Mouse (Mus musculus) neural tube, embryonic 13.5 days (tissue): ENCODE measurements at regions not wholly inside any gene's neighbourhood (a gene's known extent, or its start where the extent isn't known, plus 50 kb on each side); places are given as distances from the start of the nearest gene placed in this dataset.

Experiments used
- ATAC-seq: fragments of 200-750 bp; cut with Nextera tagmentation; 2 replicates; pipeline ENCODE4 v1.8.0; 2017; ENCODE audit warnings: low read depth, mild to moderate bottlenecking, moderate TSS enrichment, moderate library complexity
- H3K27ac ChIP-seq: fragments of 300-500 bp; sonication (generic); replicated peaks from 2 replicates; pipeline ENCODE4 v1.5.1; 2015; ENCODE audit warnings: moderate library complexity, mild to moderate bottlenecking, inconsistent platforms
- H3K27me3 ChIP-seq: fragments of 300-500 bp; sonication (generic); 2 replicates; pipeline ENCODE4 v1.6.1; 2015; ENCODE audit warnings: mild to moderate bottlenecking, inconsistent platforms
- H3K36me3 ChIP-seq: fragments of 300-500 bp; sonication (generic); 2 replicates; pipeline ENCODE4 v1.6.1; 2015; ENCODE audit warnings: mild to moderate bottlenecking, inconsistent platforms
- H3K4me1 ChIP-seq: fragments of 300-500 bp; sonication (generic); replicated peaks from 2 replicates; pipeline ENCODE4 v1.6.1; 2015; ENCODE audit warnings: inconsistent platforms
- H3K4me2 ChIP-seq: fragments of 300-500 bp; sonication (generic); 2 replicates; pipeline ENCODE4 v1.6.1; 2015; ENCODE audit warnings: inconsistent platforms, mild to moderate bottlenecking, moderate library complexity
- H3K4me3 ChIP-seq: fragments of 300-500 bp; sonication (generic); 2 replicates; pipeline ENCODE4 v1.5.1; 2015; ENCODE audit warnings: mild to moderate bottlenecking, inconsistent platforms
- H3K9ac ChIP-seq: fragments of 300-500 bp; sonication (generic); 2 replicates; pipeline ENCODE4 v1.6.1; 2015; ENCODE audit warnings: moderate library complexity, mild to moderate bottlenecking, inconsistent platforms
- H3K9me3 ChIP-seq: fragments of 300-500 bp; sonication (generic); 2 replicates; pipeline ENCODE4 v1.6.1; 2016; ENCODE audit warnings: inconsistent platforms
- WGBS: fragments of 180-500 bp; shearing (Covaris S2); methylation state at CpG from one replicate; pipeline ENCODE4 v1.1.7; 2015; 5-methylcytosine and 5-hydroxymethylcytosine counted together

GRCm38 (mm10) chr3:148268812-148269211 is 721.5 kb downstream of the Adgrl2 start:
- Histone ChIP-seq H3K9ac (no peak overlapping the region), H3K9me3 (no peaks in the 10 kb centered on the region), H3K4me1 (no peaks in the 10 kb centered on the region), H3K4me2 (no peak overlapping the region), H3K4me3 (no peak overlapping the region), H3K27me3 (no peaks in the 10 kb centered on the region), H3K36me3 (no peaks in the 10 kb centered on the region), H3K27ac (no peak overlapping the region)
- WGBS = 85% methylated on average over 4 of the region's 4 CpGs
- no peak for ATAC-seq

- ATAC-seq = no peak
- WGBS = 79% methylated on average over 1 of the region's 1 CpGs
- Histone ChIP-seq H3K9ac (no peak overlapping the region), H3K4me2 (no peak overlapping the region), H3K27ac (no peak overlapping the region), H3K4me3 (no peak overlapping the region), H3K9me3 (no peaks in the 10 kb centered on the region), H3K36me3 (no peaks in the 10 kb centered on the region), H3K27me3 (no peaks in the 10 kb centered on the region), H3K4me1 (no peaks in the 10 kb centered on the region)
Measured at GRCm38 (mm10) chr3:148259211-148259610, 731.1 kb downstream of the Adgrl2 start.

GRCm38 (mm10) chr3:148248617-148249016 is 741.7 kb downstream of the Adgrl2 start:
- Histone ChIP-seq H3K9me3 (no peaks in the 10 kb centered on the region), H3K9ac (no peak overlapping the region), H3K4me2 (no peak overlapping the region), H3K27ac (no peak overlapping the region), H3K27me3 (no peaks in the 10 kb centered on the region), H3K4me3 (no peak overlapping the region), H3K4me1 (no peaks in the 10 kb centered on the region), H3K36me3 (no peaks in the 10 kb centered on the region)
- ATAC-seq = no peak
- WGBS = 86% methylated on average over 1 of the region's 1 CpGs

- H3K4me2 ChIP-seq = no peak overlapping the region
- no peak overlapping the region for H3K4me3 ChIP-seq
- no peaks in the 10 kb centered on the region for H3K36me3 ChIP-seq
- no peaks in the 10 kb centered on the region for H3K27me3 ChIP-seq
- H3K27ac ChIP-seq = no peak overlapping the region
- H3K9me3 ChIP-seq = no peaks in the 10 kb centered on the region
- ATAC-seq = no peak
- H3K4me1 ChIP-seq = no peaks in the 10 kb centered on the region
- H3K9ac ChIP-seq = no peak overlapping the region
Measured at GRCm38 (mm10) chr3:148246786-148247185, 743.6 kb downstream of the Adgrl2 start.

- H3K27ac ChIP-seq = no peak overlapping the region
- no peaks in the 10 kb centered on the region for H3K4me1 ChIP-seq
- no peaks in the 10 kb centered on the region for H3K27me3 ChIP-seq
- H3K4me3 ChIP-seq = no peak overlapping the region
- no peaks in the 10 kb centered on the region for H3K36me3 ChIP-seq
- H3K9me3 ChIP-seq = no peaks in the 10 kb centered on the region
- no peak for ATAC-seq
- H3K4me2 ChIP-seq = no peak overlapping the region
- no peak overlapping the region for H3K9ac ChIP-seq
Measured at GRCm38 (mm10) chr3:148238093-148238492, 752.3 kb downstream of the Adgrl2 start.

GRCm38 (mm10) chr3:148237555-148237954 is 752.8 kb downstream of the Adgrl2 start:
- Histone ChIP-seq H3K9me3 (no peaks in the 10 kb centered on the region), H3K4me2 (no peak overlapping the region), H3K9ac (no peak overlapping the region), H3K36me3 (no peaks in the 10 kb centered on the region), H3K4me3 (no peak overlapping the region), H3K27me3 (no peaks in the 10 kb centered on the region), H3K4me1 (no peaks in the 10 kb centered on the region), H3K27ac (no peak overlapping the region)
- ATAC-seq = no peak
- 71% methylated on average over 6 of the region's 6 CpGs for WGBS

GRCm38 (mm10) chr3:148233616-148234015 is 756.7 kb downstream of the Adgrl2 start:
- ATAC-seq = no peak
- Histone ChIP-seq H3K27ac (no peak overlapping the region), H3K36me3 (no peaks in the 10 kb centered on the region), H3K9ac (no peak overlapping the region), H3K4me1 (no peaks in the 10 kb centered on the region), H3K27me3 (no peaks in the 10 kb centered on the region), H3K4me3 (no peak overlapping the region), H3K9me3 (no peaks in the 10 kb centered on the region), H3K4me2 (no peak overlapping the region)
- WGBS = 92% methylated on average over 2 of the region's 2 CpGs

GRCm38 (mm10) chr3:148229192-148229591 is 761.2 kb downstream of the Adgrl2 start:
- Histone ChIP-seq H3K4me2 (no peak overlapping the region), H3K4me1 (no peaks in the 10 kb centered on the region), H3K9me3 (no peaks in the 10 kb centered on the region), H3K4me3 (no peak overlapping the region), H3K36me3 (no peaks in the 10 kb centered on the region), H3K9ac (no peak overlapping the region), H3K27ac (no peak overlapping the region), H3K27me3 (no peaks in the 10 kb centered on the region)
- no peak for ATAC-seq
- 58% methylated on average over 3 of the region's 3 CpGs for WGBS

GRCm38 (mm10) chr3:148228002-148228707 is 762.2 kb downstream of the Adgrl2 start:
- H3K9me3 ChIP-seq = no peaks in the 10 kb centered on the region
- no peak overlapping the region for H3K4me2 ChIP-seq
- ATAC-seq = no peak
- H3K27me3 ChIP-seq = no peaks in the 10 kb centered on the region
- WGBS = 71% methylated on average over 9 of the region's 9 CpGs
- H3K27ac ChIP-seq = no peak overlapping the region
- H3K36me3 ChIP-seq = no peaks in the 10 kb centered on the region
- no peaks in the 10 kb centered on the region for H3K4me1 ChIP-seq
- H3K4me3 ChIP-seq = no peak overlapping the region
- no peak overlapping the region for H3K9ac ChIP-seq

- WGBS = 90% methylated on average over 5 of the region's 5 CpGs
- H3K27ac ChIP-seq = no peak overlapping the region
Measured at GRCm38 (mm10) chr3:148220826-148221225, 769.5 kb downstream of the Adgrl2 start.

GRCm38 (mm10) chr3:148220024-148220590 is 770.2 kb downstream of the Adgrl2 start:
- H3K27me3 ChIP-seq = no peaks in the 10 kb centered on the region
- WGBS = 77% methylated on average over 10 of the region's 10 CpGs
- no peak overlapping the region for H3K9ac ChIP-seq
- no peaks in the 10 kb centered on the region for H3K4me1 ChIP-seq
- H3K27ac ChIP-seq = no peak overlapping the region
- no peak overlapping the region for H3K4me3 ChIP-seq
- ATAC-seq = no peak
- no peaks in the 10 kb centered on the region for H3K9me3 ChIP-seq
- no peak overlapping the region for H3K4me2 ChIP-seq
- H3K36me3 ChIP-seq = no peaks in the 10 kb centered on the region

More at GRCm38 (mm10) chr3:148220826-148221225, 769.5 kb downstream of the Adgrl2 start:
- Histone ChIP-seq H3K4me3 (no peak overlapping the region), H3K9ac (no peak overlapping the region), H3K36me3 (no peaks in the 10 kb centered on the region), H3K4me2 (no peak overlapping the region), H3K4me1 (no peaks in the 10 kb centered on the region), H3K27me3 (no peaks in the 10 kb centered on the region), H3K9me3 (no peaks in the 10 kb centered on the region)
- no peak for ATAC-seq

- Histone ChIP-seq H3K36me3 (no peaks in the 10 kb centered on the region), H3K9me3 (no peaks in the 10 kb centered on the region), H3K27me3 (no peaks in the 10 kb centered on the region), H3K4me3 (no peak overlapping the region), H3K9ac (no peak overlapping the region), H3K27ac (no peak overlapping the region), H3K4me2 (no peak overlapping the region), H3K4me1 (no peaks in the 10 kb centered on the region)
- WGBS = 90% methylated on average over 3 of the region's 3 CpGs
- no peak for ATAC-seq
Measured at GRCm38 (mm10) chr3:148202148-148202547, 788.2 kb downstream of the Adgrl2 start.

GRCm38 (mm10) chr3:148186704-148187103 is 803.7 kb downstream of the Adgrl2 start:
- 72% methylated on average over 2 of the region's 2 CpGs for WGBS
- ATAC-seq = no peak
- no peak overlapping the region for H3K27ac ChIP-seq
- no peak overlapping the region for H3K9ac ChIP-seq
- no peaks in the 10 kb centered on the region for H3K9me3 ChIP-seq
- no peaks in the 10 kb centered on the region for H3K27me3 ChIP-seq
- no peak overlapping the region for H3K4me2 ChIP-seq
- no peaks in the 10 kb centered on the region for H3K36me3 ChIP-seq
- no peaks in the 10 kb centered on the region for H3K4me1 ChIP-seq
- no peak overlapping the region for H3K4me3 ChIP-seq
